Mouse (Mus musculus) stomach, postnatal 0 days (tissue): Measurements from ENCODE around the gene Rtn4r.

Source experiments
- CTCF ChIP-seq: IDR thresholded peaks from 2 replicates; pipeline ENCODE4 v1.5.1; 2016; ENCODE audit warnings: antibody characterized with exemption, low read depth, mild to moderate bottlenecking, moderate library complexity
- EP300 ChIP-seq: optimal IDR thresholded peaks from 2 replicates; pipeline ENCODE3; 2016; ENCODE audit warnings: antibody characterized with exemption

- no peak for TF ChIP-seq EP300
- no peak for TF ChIP-seq CTCF
Measured at GRCm38 (mm10) chr16:18145341-18145867, 18.0 kb downstream of the Rtn4r start.
